Mouse (Mus musculus) forebrain, embryonic 10.5 days (tissue): ENCODE measurements around the gene Gm10439. TPM values are rescaled to one million over a fixed set of nuclear protein-coding genes. Genes with fewer than 3 reads are reported as not detected.
"Not testable (repeated sequence)": the region's sequence is repeated elsewhere in the genome, so short reads cannot be mapped to it uniquely, and the experiment has no call there.

Experiments
- DNase-seq: peaks from one replicate; pipeline ENCODE4 v3.0.0-alpha.2; 2017; ENCODE audit warnings: low spot score; ENCODE audit errors: extremely low spot score
- H3K27ac ChIP-seq: fragments of 300-500 bp; sonication (generic); 2 replicates; pipeline ENCODE4 v1.5.1; 2016; ENCODE audit warnings: mild to moderate bottlenecking
- H3K27me3 ChIP-seq: fragments of 300-500 bp; sonication (generic); 2 replicates; pipeline ENCODE4 v1.6.1; 2016; ENCODE audit warnings: mild to moderate bottlenecking; ENCODE audit not compliant: poor library complexity, severe bottlenecking
- H3K36me3 ChIP-seq: fragments of 300-500 bp; sonication (generic); replicated peaks from 2 replicates; pipeline ENCODE4 v1.6.1; 2016; ENCODE audit warnings: mild to moderate bottlenecking, moderate library complexity
- H3K4me1 ChIP-seq: fragments of 300-500 bp; sonication (generic); 2 replicates; pipeline ENCODE4 v1.6.1; 2016
- H3K4me3 ChIP-seq: fragments of 300-500 bp; sonication (generic); 2 replicates; pipeline ENCODE4 v1.5.1; 2016; ENCODE audit warnings: mild to moderate bottlenecking, moderate library complexity
- H3K9me3 ChIP-seq: fragments of 300-500 bp; sonication (generic); 2 replicates; pipeline ENCODE4 v1.6.1; 2016; ENCODE audit warnings: mild to moderate bottlenecking, moderate library complexity
- WGBS: fragments of 180-500 bp; shearing (Covaris S2); methylation state at CpG from one replicate; pipeline ENCODE4 v1.1.7; 2016; 5-methylcytosine and 5-hydroxymethylcytosine counted together
- polyA plus RNA-seq: library from polyadenylated mRNA; unstranded; fragments of >200 nt; fragmentation: Nextera tagmentation; extraction: Ambion mirVana; gene quantifications from 2 replicates; pipeline ENCODE4 v1.2.1, GENCODE M21; 2016

Gene Gm10439
- polyA plus RNA-seq: not detected in 2 replicates

DNA sequence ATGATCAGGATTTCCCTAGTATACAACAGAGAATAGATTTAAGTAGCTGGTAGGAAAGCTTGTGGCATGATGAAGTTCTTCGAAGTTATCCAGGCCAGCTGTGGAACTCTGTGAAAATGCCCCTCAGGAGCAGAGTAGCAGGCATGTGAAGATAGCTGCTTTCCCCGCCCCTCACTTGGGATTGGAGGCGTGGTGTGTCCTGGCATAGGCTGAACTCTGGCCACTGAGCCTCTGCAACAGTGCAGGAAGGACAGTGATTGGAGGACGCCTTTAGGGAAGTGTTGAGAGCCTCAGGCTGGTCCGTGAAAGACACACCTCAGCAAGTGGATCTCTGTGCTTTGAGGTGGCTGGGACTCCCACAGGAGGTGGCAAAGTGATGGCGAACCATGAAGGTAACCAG lies at the start of gene Gm10439:
Gene Gm10439 (plus strand): TSS at position 301 of the 400 bp plus-strand sequence.
- H3K4me1 ChIP-seq, H3K4me3 ChIP-seq, H3K27ac ChIP-seq, DNase-seq, H3K9me3 ChIP-seq, H3K36me3 ChIP-seq, H3K27me3 ChIP-seq: not testable (repeated sequence)
- WGBS: no CpG with 5 or more reads among the region's 6 CpGs

Other genes with a start within 250 kb of the Gm10439 start
- not detected in 2 replicates for gene Gm15085, start 147.0 kb upstream of the Gm10439 start, polyA plus RNA-seq
- not detected in 2 replicates for gene Gm15097, start 189.9 kb downstream of the Gm10439 start, polyA plus RNA-seq